Mouse (Mus musculus): ENCODE results near the gene Afm. TPM values are rescaled to one million over a fixed set of nuclear protein-coding genes. Genes with fewer than 3 reads are reported as not detected.

Gene Afm
- polyA plus RNA-seq, 1 experiment from 2014 or later, result not detected

GRCm38 (mm10) chr5:90499509-90499908 lies 19.2 kb upstream of the Afm start:
- H3K27ac ChIP-seq (replicated peaks), result no peak overlapping the region
- H3K4me2 ChIP-seq, result no peak overlapping the region
- ATAC-seq (ENCODE audit: low FRiP score, low read depth), result no peak
- no peak overlapping the region for H3K4me3 ChIP-seq
- no peak overlapping the region for H3K9ac ChIP-seq
- H3K27me3 ChIP-seq, result no peaks in the 10 kb centered on the region
- H3K36me3 ChIP-seq, result no peaks in the 10 kb centered on the region
- no peaks in the 10 kb centered on the region for H3K9me3 ChIP-seq
- H3K4me1 ChIP-seq (replicated peaks), result no peaks in the 10 kb centered on the region
- WGBS, result 52% methylated on average over 7 of the region's 7 CpGs

GRCm38 (mm10) chr5:90500714-90501113 lies 18.0 kb upstream of the Afm start:
- H3K9me3 ChIP-seq, result no peaks in the 10 kb centered on the region
- peak; percentile 38; the same call in 1 of the 2 replicates for ATAC-seq (ENCODE audit: low FRiP score, low read depth)
- H3K27ac ChIP-seq (replicated peaks), result no peak overlapping the region
- WGBS, result 6% methylated on average over 6 of the region's 6 CpGs
- H3K27me3 ChIP-seq, result no peaks in the 10 kb centered on the region
- H3K36me3 ChIP-seq, result no peaks in the 10 kb centered on the region
- H3K9ac ChIP-seq, result no peak overlapping the region
- H3K4me1 ChIP-seq (replicated peaks), result no peaks in the 10 kb centered on the region
- no peak overlapping the region for H3K4me3 ChIP-seq
- H3K4me2 ChIP-seq, result no peak overlapping the region

- Histone ChIP-seq H3K4me2 (no peak overlapping the region), H3K36me3 (no peaks in the 10 kb centered on the region), H3K9ac (no peak overlapping the region), H3K9me3 (no peaks in the 10 kb centered on the region), H3K4me3 (no peak overlapping the region), H3K27me3 (no peaks in the 10 kb centered on the region), H3K4me1 (replicated peaks) (no peaks in the 10 kb centered on the region), H3K27ac (replicated peaks) (no peak overlapping the region)
- no peak for ATAC-seq (ENCODE audit: low FRiP score, low read depth)
- 89% methylated on average over 5 of the region's 5 CpGs for WGBS
Measured at GRCm38 (mm10) chr5:90501752-90502151, 17.0 kb upstream of the Afm start.

GRCm38 (mm10) chr5:90504742-90505141 lies 14.0 kb upstream of the Afm start:
- Histone ChIP-seq H3K9ac (no peak overlapping the region), H3K4me3 (no peak overlapping the region), H3K4me2 (no peak overlapping the region), H3K36me3 (no peaks in the 10 kb centered on the region), H3K27me3 (no peaks in the 10 kb centered on the region), H3K9me3 (no peaks in the 10 kb centered on the region), H3K27ac (replicated peaks) (no peak overlapping the region), H3K4me1 (replicated peaks) (no peaks in the 10 kb centered on the region)
- 88% methylated on average over 11 of the region's 11 CpGs for WGBS
- no peak for ATAC-seq (ENCODE audit: low FRiP score, low read depth)

- no peak for ATAC-seq (ENCODE audit: low FRiP score, low read depth)
- no peak overlapping the region for H3K9ac ChIP-seq
Measured at GRCm38 (mm10) chr5:90506507-90506906, 12.2 kb upstream of the Afm start.

GRCm38 (mm10) chr5:90507411-90507949 lies 11.3 kb upstream of the Afm start:
- Histone ChIP-seq H3K9ac (no peak overlapping the region), H3K4me3 (no peak overlapping the region), H3K36me3 (no peaks in the 10 kb centered on the region), H3K9me3 (no peaks in the 10 kb centered on the region), H3K27ac (replicated peaks) (peak overlapping the region; percentile 73; the same call in 1 of the 2 replicates), H3K4me2 (peak overlapping the region; percentile 17; the same call in 1 of the 2 replicates), H3K4me1 (replicated peaks) (no peaks in the 10 kb centered on the region), H3K27me3 (no peaks in the 10 kb centered on the region)
- ATAC-seq (ENCODE audit: low FRiP score, low read depth), result peak; percentile 75
- WGBS, result 43% methylated on average over 13 of the region's 13 CpGs

More at GRCm38 (mm10) chr5:90506507-90506906, 12.2 kb upstream of the Afm start:
- H3K4me3 ChIP-seq, result no peak overlapping the region
- no peaks in the 10 kb centered on the region for H3K27me3 ChIP-seq
- no peaks in the 10 kb centered on the region for H3K9me3 ChIP-seq
- no peaks in the 10 kb centered on the region for H3K4me1 ChIP-seq (replicated peaks)
- no peaks in the 10 kb centered on the region for H3K36me3 ChIP-seq
- no peak overlapping the region for H3K27ac ChIP-seq (replicated peaks)
- 72% methylated on average over 2 of the region's 2 CpGs for WGBS
- no peak overlapping the region for H3K4me2 ChIP-seq

GRCm38 (mm10) chr5:90509828-90510592 lies 8.7 kb upstream of the Afm start:
- H3K27me3 ChIP-seq, result no peaks in the 10 kb centered on the region
- no peak overlapping the region for H3K9ac ChIP-seq
- no peak overlapping the region for H3K27ac ChIP-seq (replicated peaks)
- ATAC-seq (ENCODE audit: low FRiP score, low read depth), result no peak
- no peak overlapping the region for H3K4me3 ChIP-seq
- H3K9me3 ChIP-seq, result no peaks in the 10 kb centered on the region
- no peak overlapping the region for H3K4me2 ChIP-seq
- no peaks in the 10 kb centered on the region for H3K36me3 ChIP-seq
- WGBS, result 92% methylated on average over 5 of the region's 5 CpGs
- H3K4me1 ChIP-seq (replicated peaks), result no peaks in the 10 kb centered on the region

- no peak for ATAC-seq (ENCODE audit: low FRiP score, low read depth)
- H3K4me1 ChIP-seq (replicated peaks), result no peaks in the 10 kb centered on the region
- no peak overlapping the region for H3K4me2 ChIP-seq
- no peak overlapping the region for H3K9ac ChIP-seq
- no peaks in the 10 kb centered on the region for H3K27me3 ChIP-seq
- H3K9me3 ChIP-seq, result no peaks in the 10 kb centered on the region
- H3K36me3 ChIP-seq, result no peaks in the 10 kb centered on the region
- H3K27ac ChIP-seq (replicated peaks), result no peak overlapping the region
- WGBS, result 89% methylated on average over 6 of the region's 6 CpGs
- no peak overlapping the region for H3K4me3 ChIP-seq
Measured at GRCm38 (mm10) chr5:90512288-90512955, 6.3 kb upstream of the Afm start.

GRCm38 (mm10) chr5:90515561-90515960 lies 3.2 kb upstream of the Afm start:
- 92% methylated on average over 6 of the region's 6 CpGs for WGBS
- H3K4me1 ChIP-seq (replicated peaks), result no peaks in the 10 kb centered on the region
- no peak overlapping the region for H3K9ac ChIP-seq
- H3K27me3 ChIP-seq, result no peaks in the 10 kb centered on the region
- H3K4me2 ChIP-seq, result no peak overlapping the region
- H3K4me3 ChIP-seq, result no peak overlapping the region
- H3K9me3 ChIP-seq, result no peaks in the 10 kb centered on the region
- H3K27ac ChIP-seq (replicated peaks), result no peak overlapping the region
- no peak for ATAC-seq (ENCODE audit: low FRiP score, low read depth)
- no peaks in the 10 kb centered on the region for H3K36me3 ChIP-seq

GRCm38 (mm10) chr5:90551191-90551590 lies 32.5 kb downstream of the Afm start:
- Histone ChIP-seq H3K4me2 (no peak overlapping the region), H3K9ac (no peak overlapping the region), H3K9me3 (no peaks in the 10 kb centered on the region), H3K27me3 (no peaks in the 10 kb centered on the region), H3K4me1 (replicated peaks) (no peaks in the 10 kb centered on the region), H3K36me3 (no peaks in the 10 kb centered on the region), H3K4me3 (no peak overlapping the region), H3K27ac (replicated peaks) (no peak overlapping the region)
- ATAC-seq (ENCODE audit: low FRiP score, low read depth), result no peak
- WGBS, result 86% methylated on average over 8 of the region's 8 CpGs

GRCm38 (mm10) chr5:90556052-90556451 lies 37.3 kb downstream of the Afm start:
- H3K4me3 ChIP-seq, result no peak overlapping the region
- no peak overlapping the region for H3K4me2 ChIP-seq
- H3K36me3 ChIP-seq, result no peaks in the 10 kb centered on the region
- H3K4me1 ChIP-seq (replicated peaks), result no peaks in the 10 kb centered on the region
- ATAC-seq (ENCODE audit: low FRiP score, low read depth), result no peak
- WGBS, result 86% methylated on average over 3 of the region's 3 CpGs
- H3K9ac ChIP-seq, result no peak overlapping the region
- H3K27ac ChIP-seq (replicated peaks), result no peak overlapping the region
- no peaks in the 10 kb centered on the region for H3K9me3 ChIP-seq
- H3K27me3 ChIP-seq, result no peaks in the 10 kb centered on the region

GRCm38 (mm10) chr5:90560743-90561142 lies 42.0 kb downstream of the Afm start, which contains the start of gene 5830473C10Rik:
Gene 5830473C10Rik (plus strand): TSS chr5:90561107.
- H3K36me3 ChIP-seq, result no peaks in the 10 kb centered on the region
- H3K9ac ChIP-seq, result no peak within 1 kb of the TSS
- 90% methylated on average over 6 of the region's 6 CpGs for WGBS
- no peak within 1 kb of the TSS for H3K4me2 ChIP-seq
- no peak for ATAC-seq (ENCODE audit: low FRiP score, low read depth)
- H3K9me3 ChIP-seq, result no peaks in the 10 kb centered on the region
- no peaks in the 10 kb centered on the region for H3K4me1 ChIP-seq (replicated peaks)
- no peaks in the 10 kb centered on the region for H3K27me3 ChIP-seq
- no peak within 1 kb of the TSS for H3K27ac ChIP-seq (replicated peaks)
- no peak within 1 kb of the TSS for H3K4me3 ChIP-seq
